Mouse (Mus musculus) kidney, adult 2 months (tissue): ENCODE measurements around the gene Serpina1b. TPM values are rescaled to one million over a fixed set of nuclear protein-coding genes. Genes with fewer than 3 reads are reported as not detected.
"Not testable (repeated sequence)": the region's sequence is repeated elsewhere in the genome, so short reads cannot be mapped to it uniquely, and the experiment has no call there.

Source experiments
- DNase-seq: peaks from one replicate; pipeline ENCODE4 v3.0.0; 2021
- H3K27ac ChIP-seq: fragments of 200-500 bp; 2 replicates; pipeline ENCODE4 v1.5.1; 2012; ENCODE audit warnings: low read depth, low read length, control low read depth, inconsistent platforms; ENCODE audit not compliant: insufficient read depth
- H3K27me3 ChIP-seq: fragments of 200-500 bp; replicated peaks from 2 replicates; pipeline ENCODE4 v1.6.1; 2012; ENCODE audit warnings: mild to moderate bottlenecking, moderate library complexity, low read length, inconsistent platforms; ENCODE audit not compliant: control insufficient read depth, insufficient read depth
- H3K36me3 ChIP-seq: fragments of 200-500 bp; 2 replicates; pipeline ENCODE4 v1.6.1; 2012; ENCODE audit warnings: mild to moderate bottlenecking, moderate library complexity, low read length, inconsistent platforms; ENCODE audit not compliant: control insufficient read depth, insufficient read depth
- H3K4me1 ChIP-seq: fragments of 200-500 bp; 2 replicates; pipeline ENCODE4 v1.6.1; 2011; ENCODE audit warnings: low read length; ENCODE audit not compliant: control insufficient read depth, insufficient read depth
- H3K4me3 ChIP-seq: fragments of 200-500 bp; 2 replicates; pipeline ENCODE4 v1.5.1; 2011; ENCODE audit warnings: mild to moderate bottlenecking, low read depth, low read length, control low read depth; ENCODE audit not compliant: insufficient read depth
- CTCF ChIP-seq: fragments of 200-500 bp; conservative IDR thresholded peaks from 2 replicates; pipeline ENCODE4 v1.5.1; 2011; ENCODE audit warnings: low read depth, mild to moderate bottlenecking, control low read depth, low read length, moderate library complexity, mixed read lengths; ENCODE audit not compliant: insufficient read depth, insufficient read length
- POLR2A ChIP-seq: fragments of 200-500 bp; IDR thresholded peaks from one replicate; pipeline ENCODE4 v1.6.1; 2011; ENCODE audit warnings: low read depth, low read length, control low read depth
- WGBS: fragments of 180-500 bp; shearing (Covaris S2); methylation state at CpG from one replicate; pipeline ENCODE4 v1.1.7; 2018; 5-methylcytosine and 5-hydroxymethylcytosine counted together
- polyA plus RNA-seq: library from polyadenylated mRNA; depleted of rRNA; stranded (reverse); fragments of >200 nt; gene quantifications from 2 replicates; pipeline ENCODE4 v1.2.3, GENCODE M21; 2012; rRNA removed

Gene Serpina1b
- polyA plus RNA-seq = 1.3 and 1.5 TPM in 2 replicates

DNA sequence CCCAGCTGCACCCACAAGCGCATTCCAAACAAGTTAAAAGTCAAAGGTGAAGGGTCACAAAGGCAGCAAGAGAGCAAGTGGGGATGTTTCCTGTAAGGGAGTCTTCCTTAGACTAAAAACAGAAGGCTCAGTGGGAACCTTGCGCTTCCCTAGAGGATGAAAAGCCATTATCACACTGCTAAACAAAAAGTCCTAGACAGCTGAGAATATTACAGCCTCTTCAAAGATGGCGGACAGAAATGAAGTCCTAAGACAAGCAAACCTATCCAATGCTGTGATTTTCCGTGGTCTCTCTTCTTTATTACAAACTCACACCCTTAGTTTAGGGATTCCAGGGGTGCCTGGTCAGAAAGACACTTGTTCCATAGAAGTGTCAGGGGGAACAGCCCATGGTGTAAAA is at the start of gene Serpina1b:
TSS of gene Serpina1b (minus strand) at position 101 of the 400 bp plus-strand sequence.
- H3K27me3 ChIP-seq, DNase-seq, H3K4me3 ChIP-seq, H3K4me1 ChIP-seq, H3K36me3 ChIP-seq, H3K27ac ChIP-seq: not testable (repeated sequence)
- 77% methylated on average over 4 of the region's 4 CpGs for WGBS

DNA sequence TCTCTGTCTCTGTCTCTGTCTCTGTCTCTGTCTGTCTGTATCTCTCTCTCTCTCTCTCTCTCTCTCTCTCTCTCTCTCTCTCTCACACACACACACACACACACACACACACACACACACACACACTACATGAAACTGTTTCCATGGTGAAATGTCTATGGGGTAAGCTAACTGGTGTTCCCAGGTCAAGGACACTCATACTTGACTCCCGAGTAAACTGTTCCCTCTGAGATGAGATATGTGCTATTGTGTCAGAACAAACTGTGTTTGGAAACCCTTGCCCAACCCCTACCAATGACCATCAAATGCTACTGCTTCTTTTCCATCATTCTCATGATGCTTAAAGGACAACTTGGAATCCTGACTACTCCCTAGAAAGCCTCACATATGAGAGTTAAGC is 36.7 kb upstream of the Serpina1b start:
- not testable (repeated sequence) for H3K4me1 ChIP-seq, DNase-seq

DNA sequence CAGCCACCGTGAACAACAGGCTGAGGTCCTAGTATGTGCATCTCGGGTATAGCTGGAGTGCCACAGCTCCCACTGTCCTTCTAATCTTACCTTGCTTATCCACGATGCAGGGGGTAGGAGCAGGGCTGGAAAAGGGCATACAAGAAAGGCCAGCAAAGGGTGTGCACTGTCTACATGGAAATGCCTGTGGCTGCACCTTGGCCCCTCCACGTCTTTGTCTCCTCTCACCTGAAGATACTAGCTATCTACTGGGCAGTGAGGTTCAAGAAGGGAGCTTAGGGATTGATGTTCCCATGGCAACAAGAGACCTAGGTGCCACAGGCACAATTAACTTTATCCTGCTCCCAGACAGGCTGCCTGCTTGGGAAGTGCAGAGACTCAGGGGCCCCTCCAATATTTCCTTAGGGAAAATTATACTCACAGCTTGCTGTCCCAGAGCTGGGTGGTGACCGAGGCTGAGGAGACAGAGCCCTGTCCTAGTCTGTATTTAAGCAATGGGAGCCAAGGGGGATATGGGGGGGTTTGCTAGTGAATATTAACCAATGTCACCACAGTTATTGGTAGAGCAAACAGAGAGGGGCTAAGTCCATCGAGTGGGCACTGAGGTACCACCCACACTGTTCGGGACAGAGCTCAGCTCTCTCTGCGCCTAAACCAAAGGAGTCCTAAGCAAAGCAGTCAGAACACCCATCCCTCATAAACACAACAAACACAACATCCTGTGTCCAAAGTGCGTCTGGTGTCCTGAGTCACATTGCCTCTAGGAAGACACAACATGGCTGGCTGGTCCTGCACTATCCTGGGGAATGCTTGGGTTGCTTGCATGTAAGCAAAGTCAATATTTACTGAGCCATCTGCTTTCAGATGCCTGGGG is 33.2 kb upstream of the Serpina1b start, which contains the start of gene Serpina1a:
TSS of gene Serpina1a (minus strand) at position 462 of the 874 bp plus-strand sequence.
- not testable (repeated sequence) for H3K27me3 ChIP-seq, H3K4me3 ChIP-seq, H3K36me3 ChIP-seq, H3K4me1 ChIP-seq, H3K27ac ChIP-seq
- WGBS = 58% methylated on average over 9 of the region's 9 CpGs
- peak; percentile 4 for DNase-seq

More for the DNA sequence above, 36.7 kb upstream of the Serpina1b start:
- H3K36me3 ChIP-seq, H3K4me3 ChIP-seq, H3K27me3 ChIP-seq, H3K27ac ChIP-seq: not testable (repeated sequence)
- 74% methylated on average over 1 of the region's 1 CpGs for WGBS

DNA sequence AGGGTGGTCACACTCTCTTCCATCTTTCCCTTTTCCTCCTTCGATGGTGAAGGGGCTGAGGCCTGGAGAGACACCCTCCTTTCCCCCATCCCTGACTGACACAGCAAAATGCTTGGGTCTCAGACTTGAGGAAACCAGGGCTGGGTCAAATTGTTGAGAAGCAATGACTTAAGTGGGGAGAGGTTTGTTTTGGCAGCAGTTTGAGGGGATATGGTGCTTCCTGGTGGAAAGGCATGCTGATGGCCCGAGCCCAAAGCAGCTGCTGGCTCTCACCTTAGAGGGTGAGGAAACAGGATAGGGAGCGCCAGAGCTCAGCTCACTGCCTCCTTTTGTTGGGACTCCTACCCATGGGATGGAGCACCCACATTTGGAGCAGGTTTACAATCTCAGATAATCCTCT is 30.8 kb upstream of the Serpina1b start:
- 63% methylated on average over 3 of the region's 3 CpGs for WGBS
- no peaks in the 10 kb centered on the region for H3K4me1 ChIP-seq
- no peaks in the 10 kb centered on the region for H3K36me3 ChIP-seq
- H3K27me3 ChIP-seq = no peaks in the 10 kb centered on the region
- H3K27ac ChIP-seq = no peak overlapping the region
- no peak for DNase-seq
- no peak for TF ChIP-seq POLR2A
- TF ChIP-seq CTCF = no peak
- H3K4me3 ChIP-seq = no peak overlapping the region

DNA sequence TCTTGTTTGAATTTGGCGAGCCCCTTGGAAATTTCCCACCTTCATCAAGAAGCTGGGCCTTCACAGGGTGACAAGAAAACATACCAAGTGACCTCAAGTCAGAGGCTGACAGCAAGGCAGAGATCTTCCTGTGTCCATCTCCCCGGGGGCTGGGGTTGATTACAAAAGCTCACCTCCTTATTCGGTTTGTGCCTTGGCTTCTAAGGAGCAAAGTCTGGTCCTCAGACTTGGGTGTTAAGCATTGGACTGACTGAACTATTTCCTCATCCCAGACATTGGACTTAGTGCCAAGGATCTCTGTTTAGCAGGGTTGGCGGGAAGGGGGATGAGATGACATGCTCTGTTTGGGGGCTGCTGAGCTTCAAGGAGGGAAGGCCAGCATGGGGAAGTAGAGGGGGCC is 30.4 kb upstream of the Serpina1b start:
- H3K27ac ChIP-seq, H3K27me3 ChIP-seq, H3K4me3 ChIP-seq, H3K4me1 ChIP-seq, H3K36me3 ChIP-seq: not testable (repeated sequence)
- WGBS = 46% methylated on average over 3 of the region's 4 CpGs
- DNase-seq = peak; percentile 35

DNA sequence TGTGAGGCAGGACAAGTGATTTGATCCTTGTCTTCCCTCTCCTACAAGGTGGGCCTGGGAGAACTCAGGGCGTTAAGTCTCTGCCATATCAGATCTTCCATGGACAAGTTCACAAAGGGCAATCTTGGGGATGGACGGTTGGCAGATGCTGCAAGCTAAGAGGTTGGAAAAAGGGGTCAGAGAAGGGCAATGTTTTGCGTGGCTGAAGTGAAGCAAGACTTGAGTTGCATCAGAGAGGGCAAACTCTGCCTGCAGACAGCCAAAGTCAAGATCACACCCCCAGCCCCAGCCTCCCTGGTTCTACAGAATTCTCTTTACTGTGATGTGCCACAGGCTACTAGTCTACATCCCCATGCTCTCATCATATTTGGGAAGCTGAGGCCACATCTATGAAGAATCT is 29.4 kb upstream of the Serpina1b start:
- 60% methylated on average over 3 of the region's 3 CpGs for WGBS
- not testable (repeated sequence) for H3K4me3 ChIP-seq, H3K27me3 ChIP-seq, H3K27ac ChIP-seq, H3K36me3 ChIP-seq, DNase-seq, H3K4me1 ChIP-seq

DNA sequence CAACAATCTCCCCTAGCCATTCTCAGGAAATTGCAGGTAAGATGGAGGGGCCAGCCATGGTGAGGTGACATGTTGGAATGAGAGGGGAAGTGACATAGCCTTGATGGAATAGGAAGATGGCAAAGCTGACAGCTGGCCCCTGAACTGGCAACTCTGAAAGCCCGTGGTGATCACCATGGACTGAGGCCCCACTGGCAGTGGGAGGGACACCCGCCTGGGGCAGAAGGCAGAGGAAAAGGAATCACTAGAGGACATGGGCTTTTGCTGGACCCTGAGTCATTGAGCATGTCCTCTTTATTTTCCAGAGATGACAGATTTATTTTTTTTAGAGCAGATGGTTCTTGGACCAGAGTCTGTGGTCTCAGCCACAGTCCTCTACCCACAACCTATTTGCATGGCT is 22.9 kb upstream of the Serpina1b start:
- H3K4me3 ChIP-seq, H3K36me3 ChIP-seq, H3K4me1 ChIP-seq, DNase-seq, H3K27ac ChIP-seq, H3K27me3 ChIP-seq: not testable (repeated sequence)
- 91% methylated on average over 2 of the region's 2 CpGs for WGBS

DNA sequence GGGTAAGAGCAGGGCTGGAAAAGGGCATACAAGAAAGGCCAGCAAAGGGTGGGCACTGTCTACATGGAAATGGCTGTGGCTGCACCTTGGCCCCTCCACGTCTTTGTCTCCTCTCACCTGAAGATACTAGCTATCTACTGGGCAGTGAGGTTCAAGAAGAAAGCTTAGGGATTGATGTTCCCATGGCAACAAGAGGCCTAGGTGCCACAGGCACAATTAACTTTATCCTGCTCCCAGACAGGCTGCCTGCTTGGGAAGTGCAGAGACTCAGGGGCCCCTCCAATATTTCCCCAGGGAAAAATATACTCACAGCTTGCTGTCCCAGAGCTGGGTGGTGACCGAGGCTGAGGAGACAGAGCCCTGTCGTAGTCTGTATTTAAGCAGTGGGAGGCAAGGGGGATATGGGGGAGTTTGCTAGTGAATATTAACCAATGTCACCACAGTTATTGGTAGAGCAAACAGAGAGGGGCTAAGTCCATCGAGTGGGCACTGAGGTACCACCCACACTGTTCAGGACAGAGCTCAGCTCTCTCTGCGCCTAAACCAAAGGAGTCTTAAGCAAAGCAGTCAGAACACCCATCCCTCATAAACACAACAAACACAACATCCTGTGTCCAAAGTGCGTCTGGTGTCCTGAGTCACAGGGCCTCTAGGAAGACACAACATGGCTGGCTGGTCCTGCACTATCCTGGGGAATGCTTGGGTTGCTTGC is 2.4 kb downstream of the Serpina1b start:
- H3K27me3 ChIP-seq, H3K4me3 ChIP-seq, H3K27ac ChIP-seq, DNase-seq, H3K36me3 ChIP-seq, H3K4me1 ChIP-seq: not testable (repeated sequence)
- WGBS = 49% methylated on average over 6 of the region's 6 CpGs

- 74% methylated on average over 5 of the region's 5 CpGs for WGBS
- not testable (repeated sequence) for H3K4me3 ChIP-seq, H3K27ac ChIP-seq, H3K4me1 ChIP-seq, DNase-seq, H3K27me3 ChIP-seq, H3K36me3 ChIP-seq
These were observed 6.3 kb downstream of the Serpina1b start for GRCm38 (mm10) chr12:103823826-103824225.

DNA sequence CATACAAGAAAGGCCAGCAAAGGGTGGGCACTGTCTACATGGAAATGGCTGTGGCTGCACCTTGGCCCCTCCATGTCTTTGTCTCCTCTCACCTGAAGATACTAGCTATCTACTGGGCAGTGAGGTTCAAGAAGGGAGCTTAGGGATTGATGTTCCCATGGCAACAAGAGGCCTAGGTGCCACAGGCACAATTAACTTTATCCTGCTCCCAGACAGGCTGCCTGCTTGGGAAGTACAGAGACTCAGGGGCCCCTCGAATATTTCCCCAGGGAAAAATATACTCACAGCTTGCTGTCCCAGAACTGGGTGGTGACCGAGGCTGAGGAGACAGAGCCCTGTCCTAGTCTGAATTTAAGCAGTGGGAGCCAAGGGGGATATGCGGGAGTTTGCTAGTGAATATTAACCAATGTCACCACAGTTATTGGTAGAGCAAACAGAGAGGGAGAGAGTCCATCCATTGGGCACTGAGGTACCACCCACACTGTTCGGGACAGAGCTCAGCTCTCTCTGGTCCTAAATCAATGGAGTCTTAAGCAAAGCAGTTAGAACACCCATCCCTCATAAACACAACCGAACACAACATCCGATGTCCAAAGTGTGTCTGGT is 56.8 kb downstream of the Serpina1b start, which contains the start of gene Serpina1d:
TSS of gene Serpina1d (minus strand) at position 347 of the 606 bp plus-strand sequence.
- H3K27ac ChIP-seq, H3K36me3 ChIP-seq, H3K4me3 ChIP-seq, DNase-seq, H3K4me1 ChIP-seq, H3K27me3 ChIP-seq: not testable (repeated sequence)
- WGBS = 69% methylated on average over 6 of the region's 6 CpGs
